Mouse (Mus musculus) naive thymus-derived CD4-positive, alpha-beta T cell, adult 2 months (primary cell): ENCODE measurements around the gene Sardh.

Experiments used
- DNase-seq: peaks from one replicate; pipeline ENCODE4 v3.0.0-alpha.2; 2011; ENCODE audit warnings: low read depth

Sardh gene

GRCm38 (mm10) chr2:27226572-27226971 lies 21.6 kb downstream of the Sardh start:
- no peak for DNase-seq

GRCm38 (mm10) chr2:27223012-27223421 lies 25.1 kb downstream of the Sardh start:
- no peak for DNase-seq

- DNase-seq = no peak
These were observed 29.6 kb downstream of the Sardh start for GRCm38 (mm10) chr2:27218569-27218968.

GRCm38 (mm10) chr2:27218121-27218544 lies 30.0 kb downstream of the Sardh start:
- no peak for DNase-seq

GRCm38 (mm10) chr2:27215537-27215936 lies 32.6 kb downstream of the Sardh start:
- DNase-seq = no peak

GRCm38 (mm10) chr2:27211966-27212893 lies 35.9 kb downstream of the Sardh start:
- DNase-seq = no peak

GRCm38 (mm10) chr2:27210676-27211210 lies 37.4 kb downstream of the Sardh start:
- DNase-seq = no peak

- DNase-seq = peak; percentile 75
These were observed 37.9 kb downstream of the Sardh start for GRCm38 (mm10) chr2:27210255-27210654.

- peak; percentile 78 for DNase-seq
These were observed 38.3 kb downstream of the Sardh start for GRCm38 (mm10) chr2:27209816-27210215.

GRCm38 (mm10) chr2:27209370-27209769 lies 38.8 kb downstream of the Sardh start:
- no peak for DNase-seq

- DNase-seq = no peak
These were observed 41.0 kb downstream of the Sardh start for GRCm38 (mm10) chr2:27207126-27207525.

- DNase-seq = no peak
These were observed 41.9 kb downstream of the Sardh start for GRCm38 (mm10) chr2:27206128-27206797.

GRCm38 (mm10) chr2:27205666-27206065 lies 42.5 kb downstream of the Sardh start:
- DNase-seq = no peak

- DNase-seq = no peak
These were observed 47.6 kb downstream of the Sardh start for GRCm38 (mm10) chr2:27200586-27200985.

GRCm38 (mm10) chr2:27198551-27199246 lies 49.4 kb downstream of the Sardh start:
- peak; percentile 65 for DNase-seq

- no peak for DNase-seq
These were observed 58.1 kb downstream of the Sardh start for GRCm38 (mm10) chr2:27189994-27190393.

- peak; percentile 76 for DNase-seq
These were observed 60.6 kb downstream of the Sardh start for GRCm38 (mm10) chr2:27187531-27187930.

GRCm38 (mm10) chr2:27183734-27184133 lies 64.4 kb downstream of the Sardh start:
- no peak for DNase-seq

- no peak for DNase-seq
These were observed 66.2 kb downstream of the Sardh start for GRCm38 (mm10) chr2:27181907-27182306.

GRCm38 (mm10) chr2:27179101-27179500 lies 69.0 kb downstream of the Sardh start:
- no peak for DNase-seq

- DNase-seq = peak; percentile 48
These were observed 72.4 kb downstream of the Sardh start for GRCm38 (mm10) chr2:27175696-27176267.

GRCm38 (mm10) chr2:27174242-27174641 lies 73.9 kb downstream of the Sardh start:
- no peak for DNase-seq
